Mouse (Mus musculus) E14TG2a.4 (cell line): Measurements from ENCODE around the gene Mynn.
A peak's percentile ranks its signal among the peaks of the same experiment; 100 is the strongest.

Experiments
- CTCF ChIP-seq: conservative IDR thresholded peaks from 2 replicates; pipeline ENCODE4 v1.5.1; 2014; ENCODE audit warnings: low read length
- POU5F1 ChIP-seq: IDR thresholded peaks from 2 replicates; pipeline ENCODE4 v1.6.1; 2014; ENCODE audit warnings: low read length, borderline replicate concordance

GRCm38 (mm10) chr3:30602065-30602739 is at the start of gene Mynn:
- TF ChIP-seq CTCF (peak; percentile 14; the same call in 1 of the 2 replicates), POU5F1 (no peak)
